Mouse (Mus musculus): ENCODE data around the gene Slc25a34. TPM values are rescaled to one million over a fixed set of nuclear protein-coding genes. Genes with fewer than 3 reads are reported as not detected.

Slc25a34 gene
- polyA plus RNA-seq, 1 experiment = 0.42 TPM

DNA sequence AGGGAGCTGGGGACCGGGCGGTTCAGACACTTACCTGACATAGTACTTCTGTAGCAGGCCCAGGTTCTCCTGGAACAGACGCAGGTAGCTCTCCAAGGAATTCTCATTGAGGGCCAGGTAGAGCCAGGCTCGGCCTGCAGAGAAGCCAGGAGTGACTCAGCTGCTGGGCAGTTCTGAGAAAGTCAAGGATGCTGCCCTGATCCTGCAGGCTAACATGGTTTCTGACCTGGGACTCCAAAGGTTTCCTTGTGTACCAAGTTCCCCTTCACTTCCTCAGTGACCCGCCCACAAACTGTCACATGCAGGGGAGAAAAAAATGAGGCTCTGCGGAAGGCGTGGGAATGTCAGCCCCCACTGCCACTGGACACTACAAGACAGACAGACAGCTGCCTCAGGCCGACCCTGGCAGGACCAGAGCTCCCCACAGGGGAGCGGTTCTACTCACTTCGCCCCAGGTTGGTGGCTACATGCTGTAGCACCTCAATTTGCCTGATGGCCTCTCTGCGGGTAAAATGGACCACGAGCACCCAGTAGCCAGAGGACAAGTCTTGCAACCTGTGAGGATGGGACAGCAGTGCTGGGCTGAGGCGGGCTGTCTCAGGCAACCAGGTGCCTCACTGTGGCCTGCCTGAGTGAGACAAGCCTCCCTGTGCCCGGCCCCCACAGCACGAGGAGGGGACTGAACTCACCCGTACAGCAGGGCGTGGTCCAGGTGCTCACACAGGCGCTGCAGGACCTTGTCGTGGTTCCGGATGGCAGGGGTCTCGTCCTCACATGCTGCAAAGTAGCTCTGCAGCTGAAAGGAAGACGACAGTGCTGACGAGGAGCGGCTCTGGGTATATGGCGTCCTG lies 18.6 kb upstream of the Slc25a34 start:
- no peak for DNase-seq (ENCODE audit: low read depth)
- no peak for TF ChIP-seq CTCF (IDR thresholded peaks at IDR 0.05; ENCODE audit: borderline replicate concordance, extremely low read depth, insufficient read depth, insufficient read length)
- no peak for TF ChIP-seq POLR2A (IDR thresholded peaks at IDR 0.05; ENCODE audit: borderline replicate concordance, extremely low read depth, insufficient read depth, insufficient read length, poor library complexity, severe bottlenecking)

DNA sequence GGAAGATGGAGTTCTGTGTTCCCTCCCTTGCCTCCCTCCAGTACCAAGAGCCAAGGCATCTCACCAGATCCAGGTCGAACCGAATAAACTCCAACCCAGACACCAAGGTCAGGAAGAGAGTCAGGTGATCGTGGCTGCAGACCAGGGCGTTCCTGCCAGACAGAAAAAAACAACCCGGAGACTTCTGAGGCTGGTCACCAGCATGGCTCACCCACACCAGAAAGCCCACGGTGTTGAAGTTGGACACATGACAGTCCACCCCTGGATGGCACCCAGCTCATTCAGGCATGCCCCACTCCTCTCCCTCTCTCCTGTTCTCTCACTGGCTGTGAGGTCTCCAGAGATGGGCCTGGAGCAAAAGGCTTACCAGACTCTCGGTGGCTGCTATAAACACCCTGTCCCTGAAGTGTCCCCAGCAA lies 17.7 kb upstream of the Slc25a34 start:
- no peak for TF ChIP-seq POLR2A (IDR thresholded peaks at IDR 0.05; ENCODE audit: borderline replicate concordance, extremely low read depth, insufficient read depth, insufficient read length, poor library complexity, severe bottlenecking)
- TF ChIP-seq CTCF (IDR thresholded peaks at IDR 0.05; ENCODE audit: borderline replicate concordance, extremely low read depth, insufficient read depth, insufficient read length) = no peak
- DNase-seq (ENCODE audit: low read depth) = no peak

DNA sequence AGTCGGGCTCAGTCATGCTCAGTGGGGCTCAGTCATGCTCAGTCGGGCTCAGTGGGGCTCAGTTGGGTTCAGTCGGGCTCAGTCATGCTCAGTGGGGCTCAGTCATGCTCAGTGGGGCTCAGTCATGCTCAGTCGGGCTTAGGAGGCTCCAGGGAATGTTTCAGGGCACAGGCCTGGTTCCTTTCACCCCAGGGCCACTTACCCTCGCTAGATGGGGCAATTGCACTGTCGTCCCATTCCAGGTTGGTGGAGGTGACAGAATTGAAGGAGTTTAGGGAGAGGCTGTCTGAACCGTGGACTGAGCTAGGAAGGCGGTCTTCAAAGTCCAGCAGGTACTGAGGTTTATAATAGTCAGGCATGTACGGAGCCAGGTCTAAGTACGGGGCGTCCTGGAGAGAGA lies 15.9 kb upstream of the Slc25a34 start:
- no peak for TF ChIP-seq POLR2A (IDR thresholded peaks at IDR 0.05; ENCODE audit: borderline replicate concordance, extremely low read depth, insufficient read depth, insufficient read length, poor library complexity, severe bottlenecking)
- no peak for TF ChIP-seq CTCF (IDR thresholded peaks at IDR 0.05; ENCODE audit: borderline replicate concordance, extremely low read depth, insufficient read depth, insufficient read length)
- DNase-seq (ENCODE audit: low read depth) = no peak

DNA sequence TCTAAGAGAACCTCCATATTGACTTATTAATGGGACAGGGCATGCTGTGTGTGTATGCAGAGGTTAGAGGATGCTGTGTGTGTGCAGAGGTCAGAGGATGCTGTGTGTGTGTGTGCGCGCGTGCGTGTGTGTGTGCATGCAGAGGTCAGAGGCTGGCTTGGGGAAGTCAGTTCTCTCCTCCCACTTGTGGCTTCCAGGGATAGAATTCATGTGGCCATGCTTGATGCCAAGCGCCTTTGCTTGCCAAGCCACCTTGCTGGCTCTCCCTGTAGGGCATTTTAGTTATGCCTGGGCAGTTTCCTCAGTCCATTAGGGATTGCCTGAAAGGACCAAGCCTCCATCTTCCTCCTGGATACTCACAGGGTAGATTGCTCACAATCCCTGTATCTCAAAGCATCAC lies 13.1 kb upstream of the Slc25a34 start:
- TF ChIP-seq CTCF (IDR thresholded peaks at IDR 0.05; ENCODE audit: borderline replicate concordance, extremely low read depth, insufficient read depth, insufficient read length) (no peak), POLR2A (IDR thresholded peaks at IDR 0.05; ENCODE audit: borderline replicate concordance, extremely low read depth, insufficient read depth, insufficient read length, poor library complexity, severe bottlenecking) (no peak)
- no peak for DNase-seq (ENCODE audit: low read depth)

DNA sequence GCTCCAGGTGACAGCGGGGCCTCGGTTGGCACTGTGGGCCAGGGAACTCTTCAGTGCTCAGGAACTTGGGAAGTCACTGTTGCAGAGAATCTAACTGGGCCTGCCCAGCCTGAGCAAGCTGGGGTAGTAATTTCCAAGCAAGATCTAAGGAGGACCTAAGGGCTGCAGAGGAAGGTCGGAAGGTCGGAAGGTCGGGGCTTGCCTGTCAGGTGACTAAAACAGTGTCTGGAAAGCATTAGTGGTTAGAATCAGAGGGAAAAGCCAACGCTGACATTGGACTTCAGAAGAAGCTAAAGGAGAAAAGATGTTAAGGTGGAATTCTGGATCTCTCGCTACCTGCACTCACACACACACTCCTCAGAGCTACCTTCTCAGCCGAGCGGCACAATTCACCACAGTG lies 12.4 kb upstream of the Slc25a34 start:
- TF ChIP-seq POLR2A (IDR thresholded peaks at IDR 0.05; ENCODE audit: borderline replicate concordance, extremely low read depth, insufficient read depth, insufficient read length, poor library complexity, severe bottlenecking) = no peak
- TF ChIP-seq CTCF (IDR thresholded peaks at IDR 0.05; ENCODE audit: borderline replicate concordance, extremely low read depth, insufficient read depth, insufficient read length) = no peak
- no peak for DNase-seq (ENCODE audit: low read depth)

DNA sequence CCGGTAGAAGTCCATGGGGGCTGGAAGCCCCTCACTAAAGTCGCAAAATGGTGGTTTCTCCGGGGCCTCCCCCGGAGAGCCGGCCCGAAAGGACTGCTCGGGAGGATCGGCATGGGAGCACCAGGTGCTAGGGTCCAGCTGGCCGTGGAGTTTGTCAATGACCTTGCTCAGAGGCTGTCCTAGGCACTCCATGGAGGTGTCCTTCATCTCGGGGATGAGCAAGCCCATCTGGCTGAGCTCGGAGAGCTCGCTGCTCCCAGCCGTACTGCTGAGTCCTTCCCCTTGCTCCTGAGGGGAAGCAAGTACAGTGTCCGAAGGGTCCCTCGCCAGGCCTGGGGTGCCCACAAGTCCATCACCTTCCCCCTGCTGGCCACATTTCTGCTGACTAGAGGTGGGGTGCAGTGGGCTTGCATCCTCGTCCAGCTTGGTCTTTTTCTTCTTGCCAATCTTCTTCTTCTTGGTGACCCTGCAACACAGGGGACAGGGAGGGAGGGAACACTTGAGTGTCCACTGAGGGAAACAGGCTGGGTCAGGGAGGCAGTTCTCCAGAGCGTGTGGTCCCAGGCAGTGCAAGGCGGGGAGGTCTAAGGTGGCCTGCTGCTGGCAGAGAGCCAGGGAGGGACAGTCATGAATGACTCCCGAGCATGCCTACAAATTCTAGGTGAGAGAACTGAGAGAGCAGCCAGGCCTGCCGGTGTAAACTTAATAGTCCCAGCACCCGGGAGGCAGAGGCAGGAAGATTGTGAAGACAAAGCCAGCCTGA lies 8.7 kb upstream of the Slc25a34 start:
- DNase-seq (ENCODE audit: low read depth) = no peak
- TF ChIP-seq CTCF (IDR thresholded peaks at IDR 0.05; ENCODE audit: borderline replicate concordance, extremely low read depth, insufficient read depth, insufficient read length) = no peak
- no peak for TF ChIP-seq POLR2A (IDR thresholded peaks at IDR 0.05; ENCODE audit: borderline replicate concordance, extremely low read depth, insufficient read depth, insufficient read length, poor library complexity, severe bottlenecking)

DNA sequence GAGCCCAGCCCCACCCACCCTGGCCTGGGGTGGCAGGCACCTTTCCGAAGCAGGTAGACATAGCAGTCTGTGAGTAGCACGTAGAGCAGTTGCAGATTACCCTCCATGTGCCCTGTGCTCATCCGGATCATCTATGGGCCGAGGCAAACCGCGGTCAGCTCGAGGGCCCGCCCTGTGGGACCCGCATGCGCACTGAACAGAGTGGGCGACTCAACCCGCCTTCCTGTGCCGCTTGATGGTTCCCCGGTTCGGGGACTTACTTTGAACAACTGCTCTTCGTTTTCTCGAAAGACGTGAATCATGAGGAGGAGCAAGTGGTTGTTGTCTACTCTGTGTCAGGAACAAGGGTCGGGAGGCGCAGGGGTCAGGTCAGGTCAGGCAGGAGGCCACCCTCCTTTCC lies 7.6 kb upstream of the Slc25a34 start:
- TF ChIP-seq POLR2A (IDR thresholded peaks at IDR 0.05; ENCODE audit: borderline replicate concordance, extremely low read depth, insufficient read depth, insufficient read length, poor library complexity, severe bottlenecking) (no peak), CTCF (IDR thresholded peaks at IDR 0.05; ENCODE audit: borderline replicate concordance, extremely low read depth, insufficient read depth, insufficient read length) (no peak)
- no peak for DNase-seq (ENCODE audit: low read depth)

DNA sequence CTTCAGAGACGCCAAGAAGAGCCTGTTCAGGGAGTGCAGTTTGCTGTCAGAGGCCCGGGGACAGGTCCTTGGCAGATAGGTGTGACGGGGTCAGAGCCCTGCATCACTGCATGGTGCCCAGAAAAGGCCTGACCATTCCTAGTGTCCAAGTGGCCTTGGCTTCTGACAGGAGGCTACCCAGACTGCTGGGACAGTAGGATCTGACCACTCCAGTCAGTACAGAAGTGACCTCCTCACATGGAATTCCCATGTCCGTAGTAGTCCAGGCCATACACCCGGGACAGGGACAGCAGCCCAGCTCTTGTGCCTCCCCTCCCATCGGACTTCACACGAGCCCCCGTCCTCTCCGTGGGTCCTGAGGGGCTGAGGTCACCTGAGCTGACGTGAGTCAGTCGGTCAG lies 6.4 kb upstream of the Slc25a34 start:
- DNase-seq (ENCODE audit: low read depth) = no peak
- TF ChIP-seq POLR2A (IDR thresholded peaks at IDR 0.05; ENCODE audit: borderline replicate concordance, extremely low read depth, insufficient read depth, insufficient read length, poor library complexity, severe bottlenecking) = no peak

DNA sequence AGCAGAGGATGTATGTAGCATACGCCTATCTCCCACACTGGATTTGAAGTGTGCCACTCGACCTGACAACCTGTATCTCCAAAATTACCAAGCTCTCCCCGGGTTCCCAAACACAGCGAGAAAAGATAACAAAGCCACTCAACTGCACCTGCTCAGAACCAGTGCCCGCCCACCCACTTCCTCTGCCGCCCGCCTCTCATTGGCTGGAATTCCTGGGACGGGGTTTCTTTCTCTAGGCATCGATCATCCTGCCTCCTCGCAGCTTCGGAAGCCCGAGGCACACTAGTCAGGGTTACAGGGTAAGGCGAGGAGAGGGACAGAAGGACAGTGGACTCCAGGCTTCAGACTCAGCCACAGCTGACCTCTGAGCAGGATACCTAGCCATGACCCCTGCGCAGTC lies 5.0 kb upstream of the Slc25a34 start:
- DNase-seq (ENCODE audit: low read depth) = no peak
- TF ChIP-seq POLR2A (IDR thresholded peaks at IDR 0.05; ENCODE audit: borderline replicate concordance, extremely low read depth, insufficient read depth, insufficient read length, poor library complexity, severe bottlenecking) = no peak
- no peak for TF ChIP-seq CTCF (IDR thresholded peaks at IDR 0.05; ENCODE audit: borderline replicate concordance, extremely low read depth, insufficient read depth, insufficient read length)

DNA sequence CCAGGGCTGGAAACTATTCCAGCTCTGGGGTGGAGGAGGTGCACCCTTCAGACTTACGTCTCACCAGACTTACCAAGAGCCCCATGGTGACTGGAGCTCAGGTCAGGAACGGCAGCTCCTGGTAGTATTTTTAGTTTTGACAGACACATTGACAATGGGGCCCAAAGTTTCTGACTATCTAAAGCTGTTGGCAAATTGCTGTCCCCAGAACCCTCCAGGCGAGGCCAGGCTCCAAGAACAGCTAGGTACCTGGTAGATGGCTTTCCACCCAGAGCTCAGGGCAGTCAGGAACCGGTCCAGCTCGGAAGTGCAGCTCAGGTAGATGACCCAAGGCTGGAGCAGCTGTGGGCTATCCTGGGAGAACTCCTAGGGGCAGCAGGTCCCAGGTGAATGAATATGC lies 3.9 kb upstream of the Slc25a34 start:
- no peak for DNase-seq (ENCODE audit: low read depth)
- TF ChIP-seq POLR2A (IDR thresholded peaks at IDR 0.05; ENCODE audit: borderline replicate concordance, extremely low read depth, insufficient read depth, insufficient read length, poor library complexity, severe bottlenecking) (no peak), CTCF (IDR thresholded peaks at IDR 0.05; ENCODE audit: borderline replicate concordance, extremely low read depth, insufficient read depth, insufficient read length) (no peak)

DNA sequence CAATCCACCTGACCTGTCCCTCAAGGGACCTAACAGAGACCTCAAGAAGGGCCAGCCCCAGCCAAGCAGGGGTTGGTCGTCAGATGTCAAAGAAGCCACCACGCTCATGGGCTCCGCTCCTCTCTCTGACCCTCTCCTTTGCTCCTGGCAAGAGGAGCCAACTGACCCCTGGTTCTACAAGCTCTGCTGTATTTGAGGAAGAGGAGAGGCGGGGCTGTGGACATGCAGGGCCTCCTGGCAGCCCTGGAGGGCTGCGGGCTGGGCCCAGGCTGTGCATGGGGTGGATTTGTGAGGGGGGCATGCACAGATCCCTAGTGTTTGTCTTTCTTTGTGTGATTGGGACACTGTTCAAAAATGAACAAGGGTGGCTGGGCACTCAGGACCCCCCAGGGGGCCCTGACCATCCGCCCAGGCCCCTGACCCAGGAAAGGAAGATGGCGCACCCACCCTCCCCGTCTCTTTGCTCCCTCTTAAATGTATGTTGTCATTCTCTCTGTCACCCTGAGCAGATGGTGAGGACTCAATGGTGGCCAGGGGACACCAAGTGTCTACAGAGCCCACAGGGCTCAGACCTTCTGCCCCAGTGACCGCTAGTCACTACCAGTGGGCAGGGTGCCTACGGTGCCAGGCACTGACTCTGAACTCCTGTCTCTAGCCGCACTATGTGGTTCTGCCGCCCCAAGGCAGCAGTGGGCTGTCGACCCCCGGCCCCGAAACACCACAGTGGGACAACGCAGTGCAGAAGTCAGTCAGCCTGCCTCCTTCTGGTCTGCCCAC lies 2.3 kb upstream of the Slc25a34 start:
- TF ChIP-seq POLR2A (IDR thresholded peaks at IDR 0.05; ENCODE audit: borderline replicate concordance, extremely low read depth, insufficient read depth, insufficient read length, poor library complexity, severe bottlenecking) (no peak), CTCF (IDR thresholded peaks at IDR 0.05; ENCODE audit: borderline replicate concordance, extremely low read depth, insufficient read depth, insufficient read length) (no peak)
- DNase-seq (ENCODE audit: low read depth) = no peak
